Mouse (Mus musculus) regulatory T cell (primary cell): ENCODE measurements around the gene Smyd1.
"Not testable (repeated sequence)": the region's sequence is repeated elsewhere in the genome, so short reads cannot be mapped to it uniquely, and the experiment has no call there.

Experiments
- in situ Hi-C: fragments of 300-600 bp; cut with MboI, MseI; formaldehyde crosslinking; loops from one replicate; pipeline ENCODE4 v1.15.1; 2025; ENCODE audit warnings: high pct_unique_total_duplicates

The Smyd1 gene

DNA sequence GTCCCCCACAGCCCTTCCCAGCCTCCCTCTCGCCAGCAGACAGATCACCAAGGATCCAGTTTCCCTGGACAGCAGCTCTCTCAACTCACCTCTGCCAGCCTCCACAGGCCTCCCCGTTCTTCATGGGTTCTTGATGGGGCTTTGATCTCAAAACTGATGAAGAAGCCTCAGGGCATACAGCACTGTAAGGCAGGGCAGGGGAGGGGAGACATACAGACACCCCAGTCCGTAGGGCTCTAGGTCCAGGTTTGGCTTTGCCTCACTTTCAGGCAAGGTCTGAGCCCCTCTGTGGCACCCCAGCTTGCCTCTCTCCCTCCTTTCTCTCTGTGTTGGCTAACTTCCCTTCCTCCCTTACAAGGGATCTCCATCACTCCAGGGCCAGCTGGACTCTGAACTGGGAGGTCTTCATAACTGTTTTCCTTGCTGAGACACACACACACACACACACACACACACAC is at the start of gene Smyd1:
Gene Smyd1 (minus strand): TSS at position 408 of the 458 bp plus-strand sequence.
- in situ Hi-C loops = no loop called here

DNA sequence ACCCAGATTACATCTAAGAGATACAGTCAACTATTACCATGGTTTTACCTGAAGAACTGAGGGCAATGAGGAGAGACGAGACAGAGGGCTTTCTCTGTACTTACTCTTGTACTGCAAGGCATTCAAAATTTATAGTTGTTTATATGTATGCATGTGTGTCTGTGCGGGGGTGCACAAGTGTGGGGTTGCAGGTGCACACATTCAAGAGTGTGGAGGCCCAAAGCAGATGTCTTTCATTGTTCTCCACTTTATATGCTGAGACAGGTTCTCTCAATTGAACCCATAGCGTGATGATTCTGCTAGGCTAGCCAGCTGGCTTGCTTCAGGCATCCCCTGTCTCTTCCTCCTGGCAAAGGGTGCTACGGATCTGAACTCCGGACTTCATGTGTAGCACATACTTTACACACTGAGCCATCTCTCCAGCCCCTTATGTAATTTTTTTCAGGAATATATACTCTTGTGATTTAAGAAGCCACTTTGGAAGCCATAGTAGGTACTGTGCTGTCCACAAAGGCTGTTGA is 49.1 kb upstream of the Smyd1 start:
- in situ Hi-C loops = no loop called here

DNA sequence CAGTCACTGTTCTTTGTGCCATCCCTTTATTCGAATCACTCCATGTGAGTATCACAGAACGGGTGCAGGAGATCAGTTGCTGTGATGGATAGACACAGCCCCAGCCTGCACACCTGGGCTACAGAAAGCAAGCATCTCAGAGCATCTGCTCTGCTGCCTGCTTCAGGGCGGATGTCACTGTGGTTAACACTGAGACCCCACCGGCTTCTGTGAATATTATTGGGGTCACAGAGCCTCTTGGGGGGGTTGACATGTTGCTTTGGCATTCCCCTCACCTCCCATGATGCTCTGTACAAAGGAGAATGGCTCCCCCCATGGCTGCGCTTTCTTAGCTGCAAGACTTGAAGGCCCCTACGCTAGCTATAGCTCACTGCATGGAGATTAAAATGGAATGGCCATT is 47.4 kb upstream of the Smyd1 start:
- in situ Hi-C loops = no loop called here

DNA sequence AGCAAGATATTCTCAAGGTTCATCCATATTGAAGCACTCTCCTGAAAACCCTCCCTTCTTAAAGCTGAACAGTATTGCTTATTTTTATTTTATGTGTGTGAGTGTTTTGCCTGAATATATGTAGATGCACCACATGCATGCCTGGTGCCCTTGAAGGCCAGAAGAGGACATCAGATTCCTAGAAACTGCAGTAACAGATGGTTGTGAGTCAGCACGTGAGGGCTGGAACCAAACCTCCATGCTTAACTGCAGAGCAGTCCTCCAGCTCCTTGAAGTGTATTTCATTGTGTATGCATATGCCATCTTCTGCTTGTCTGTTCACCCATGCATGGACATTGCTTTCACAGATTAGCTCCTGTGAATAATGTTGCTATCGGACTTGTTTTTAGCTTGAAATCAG is 42.0 kb upstream of the Smyd1 start:
- in situ Hi-C loops = no loop called here

DNA sequence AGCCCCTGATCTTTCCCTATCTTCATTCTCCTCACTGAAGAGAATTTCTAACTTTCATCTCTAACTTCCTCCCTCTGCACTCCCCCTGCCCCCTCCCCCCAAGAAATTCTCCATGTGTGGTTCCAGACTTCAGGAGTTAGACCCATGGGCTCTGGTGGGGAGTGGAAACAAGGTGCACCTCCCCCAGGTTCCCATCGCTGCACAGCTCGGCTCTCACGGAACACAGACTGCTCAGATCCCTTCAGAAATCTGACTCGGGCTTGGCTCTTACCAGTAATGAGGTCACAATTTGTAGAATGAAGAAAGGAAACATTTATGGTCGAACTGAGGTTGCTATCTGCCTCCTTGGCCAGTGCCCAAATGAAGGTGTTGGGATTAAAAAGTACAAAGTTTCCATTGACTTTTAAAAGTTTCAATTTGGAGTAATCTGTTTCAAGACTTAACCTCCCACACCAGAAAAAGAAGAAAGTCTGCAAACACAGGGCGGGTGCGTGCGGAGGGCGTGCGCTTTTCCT is 39.2 kb upstream of the Smyd1 start:
- in situ Hi-C loops = no loop called here

DNA sequence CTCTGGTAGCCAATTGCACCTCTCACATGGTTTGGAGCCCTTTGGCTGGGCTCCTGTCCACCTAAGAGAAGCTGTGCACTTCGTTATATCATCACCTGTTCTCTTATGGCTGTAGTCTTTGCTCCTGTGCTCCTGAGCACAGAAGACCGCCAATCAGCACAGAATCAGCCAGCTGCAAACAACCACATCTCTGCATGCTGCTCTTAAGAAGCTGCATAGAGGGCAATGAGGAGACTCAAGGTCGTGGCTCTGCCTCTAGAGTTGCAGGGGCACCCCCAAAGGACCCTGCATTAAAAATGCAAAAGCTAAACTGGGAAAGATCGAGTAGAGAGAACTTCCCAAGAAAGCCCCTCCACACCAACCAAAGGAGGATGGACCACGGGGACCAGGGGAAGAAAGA is 38.7 kb upstream of the Smyd1 start:
- in situ Hi-C loops = no loop called here

DNA sequence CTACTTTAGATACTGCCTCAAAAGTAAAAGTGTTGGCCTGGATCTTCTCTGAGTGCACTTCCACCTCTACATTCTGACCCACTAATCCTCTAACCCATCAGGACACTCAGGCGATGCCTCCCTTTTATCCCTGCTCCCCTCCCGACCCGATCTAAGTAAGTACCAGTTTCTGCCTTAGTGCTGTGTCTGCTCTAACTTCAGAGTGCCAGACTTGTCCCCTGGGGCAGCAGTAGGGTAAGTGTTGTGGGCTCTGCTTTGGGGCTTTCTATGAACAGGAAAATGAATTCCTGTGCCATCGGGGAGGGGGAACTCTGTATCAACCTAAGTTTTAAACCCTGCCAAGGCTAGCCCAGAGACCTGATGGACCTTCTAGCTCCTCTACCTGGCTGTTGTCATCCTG is 38.2 kb upstream of the Smyd1 start:
- in situ Hi-C loops = no loop called here

DNA sequence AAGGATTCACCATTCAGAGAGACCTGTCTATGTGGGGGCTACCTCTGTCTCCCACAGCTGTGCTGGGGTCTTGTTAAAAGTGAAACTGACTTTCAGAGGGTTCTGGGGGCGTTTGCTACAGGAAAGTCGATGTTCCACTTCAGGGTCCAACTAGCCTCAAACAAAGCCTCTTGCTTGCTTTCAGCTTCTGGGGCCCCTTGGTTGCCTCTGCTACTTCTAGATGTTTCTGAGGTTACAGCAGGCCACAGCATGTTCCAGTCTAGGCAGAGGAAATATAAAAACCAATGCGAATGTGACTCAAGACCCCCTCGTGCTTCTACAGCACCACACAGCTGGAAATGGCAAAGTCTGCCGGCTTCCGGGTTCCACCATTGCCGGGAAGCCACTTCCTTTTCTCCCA is 35.5 kb upstream of the Smyd1 start:
- in situ Hi-C loops = no loop called here

DNA sequence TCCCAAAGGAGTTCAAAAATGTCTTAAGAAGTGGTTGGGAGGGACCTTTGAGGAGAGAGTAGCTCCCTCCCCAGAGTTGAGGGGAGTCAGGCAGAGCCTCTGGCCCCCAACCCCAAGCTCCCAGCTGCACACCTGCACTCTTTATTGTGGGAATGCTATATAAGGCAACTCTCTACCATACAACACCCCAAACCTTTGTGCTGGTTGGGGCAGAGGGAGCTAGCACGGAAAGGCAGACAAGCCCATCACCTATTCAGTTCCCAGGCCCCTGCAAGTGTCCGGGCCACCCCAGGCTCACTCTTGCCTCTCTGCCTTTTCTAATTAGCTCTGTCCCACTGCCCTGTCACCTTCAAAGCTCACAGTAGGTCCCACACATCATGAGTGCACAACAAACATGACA is 31.7 kb upstream of the Smyd1 start:
- in situ Hi-C loops = no loop called here

DNA sequence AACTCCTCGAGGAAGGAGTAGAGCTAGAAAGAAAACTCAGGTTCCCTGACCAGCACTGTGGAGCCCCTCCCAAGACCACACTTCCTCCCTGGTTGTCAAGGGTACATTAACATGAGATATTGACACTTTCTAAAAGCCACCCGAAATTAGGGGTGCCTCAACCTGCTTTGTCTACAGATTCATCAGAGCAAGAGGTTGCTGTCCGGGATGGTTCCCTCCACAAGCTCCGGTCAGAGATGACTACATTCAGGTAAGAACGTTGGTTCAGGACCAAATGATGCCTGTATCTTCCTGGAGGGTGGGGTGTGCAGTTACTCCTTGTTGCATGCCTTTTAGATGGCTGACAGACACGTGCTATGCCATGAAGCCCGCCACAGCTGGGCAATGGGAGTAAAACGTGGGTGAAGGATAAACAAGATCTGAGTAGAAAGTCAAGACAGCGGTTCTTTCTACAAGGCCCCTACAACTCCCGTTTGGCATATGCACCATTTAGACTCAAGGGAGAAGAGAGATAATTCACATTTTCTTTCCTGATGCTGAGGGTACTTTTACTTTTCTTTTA is 30.9 kb upstream of the Smyd1 start:
- in situ Hi-C loops = no loop called here

DNA sequence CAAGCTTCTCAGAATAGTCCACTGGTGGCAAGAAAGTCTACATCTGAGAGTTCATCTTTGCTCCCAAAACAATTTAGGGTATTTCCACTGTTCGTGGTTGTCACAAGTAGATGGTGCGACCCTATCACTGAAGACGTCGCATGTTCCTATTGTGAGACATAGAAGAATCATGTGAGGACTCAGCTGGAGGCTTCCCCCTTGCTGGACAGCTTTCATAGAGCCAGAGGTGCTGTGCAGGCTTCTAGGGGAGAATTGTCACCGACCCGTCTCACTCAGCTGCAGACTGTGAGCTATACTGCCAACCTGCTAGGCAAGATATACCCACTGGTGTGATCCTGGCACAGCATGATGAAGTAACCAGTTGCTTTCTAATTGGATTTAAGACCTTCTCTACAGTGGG is 30.2 kb upstream of the Smyd1 start:
- in situ Hi-C loops = no loop called here

DNA sequence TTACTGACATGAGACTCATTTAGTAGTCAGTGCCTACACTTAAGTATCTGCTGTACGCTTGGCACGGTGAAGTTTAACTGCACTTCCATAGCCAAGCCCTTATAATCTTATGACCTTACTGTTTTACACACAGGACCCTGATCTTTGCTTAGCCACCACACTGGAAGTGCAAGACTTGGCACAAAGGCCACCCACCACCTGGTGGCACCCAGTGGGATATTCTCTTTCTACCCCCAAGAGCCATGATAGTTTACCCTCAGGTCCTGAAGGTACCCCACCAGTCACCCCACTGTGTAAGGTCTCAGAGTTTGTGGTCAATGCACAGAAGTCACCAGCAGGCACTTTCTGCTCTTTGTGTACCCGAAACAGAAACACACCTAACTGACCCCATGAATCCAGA is 29.2 kb upstream of the Smyd1 start:
- in situ Hi-C loops = no loop called here

DNA sequence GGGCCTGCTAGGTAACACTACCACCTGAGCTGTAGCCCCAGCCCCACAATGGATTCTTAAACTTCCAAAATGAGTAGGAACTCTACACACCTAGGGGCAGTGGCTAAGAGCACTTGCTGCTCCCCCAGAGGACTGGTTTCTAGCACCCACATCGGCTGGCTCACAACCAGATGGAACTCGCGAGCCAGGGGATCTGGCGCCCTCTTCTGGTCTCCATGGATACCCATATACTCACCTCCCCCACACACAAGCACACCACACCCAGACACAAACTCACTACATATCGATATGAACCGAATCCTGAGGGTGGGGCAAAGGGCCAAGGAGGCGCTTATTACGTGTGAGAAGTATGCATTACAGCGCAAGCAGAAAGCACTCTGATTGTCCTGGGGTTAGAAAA is 26.0 kb upstream of the Smyd1 start:
- in situ Hi-C loops = no loop called here

DNA sequence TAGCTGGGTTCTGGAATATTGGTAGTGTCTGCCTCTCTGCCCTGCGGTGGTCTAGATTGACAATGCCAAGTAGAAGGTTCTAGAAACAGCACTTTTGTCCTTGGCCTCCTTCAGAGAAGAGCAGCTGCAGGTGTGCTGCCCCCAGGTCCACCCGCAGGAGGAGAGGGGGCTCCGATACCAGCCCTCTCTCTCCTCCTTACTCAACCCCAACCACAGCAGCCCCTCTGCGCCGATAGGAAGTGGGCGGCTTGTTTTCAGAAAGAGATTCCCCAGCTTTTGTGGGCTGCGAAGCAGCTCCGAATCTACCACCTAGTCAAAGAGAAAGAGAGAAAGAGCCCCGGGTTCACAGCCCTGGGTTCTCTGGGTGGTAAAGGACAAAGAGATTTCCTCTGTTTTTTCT is 19.1 kb upstream of the Smyd1 start:
- in situ Hi-C loops = no loop called here

DNA sequence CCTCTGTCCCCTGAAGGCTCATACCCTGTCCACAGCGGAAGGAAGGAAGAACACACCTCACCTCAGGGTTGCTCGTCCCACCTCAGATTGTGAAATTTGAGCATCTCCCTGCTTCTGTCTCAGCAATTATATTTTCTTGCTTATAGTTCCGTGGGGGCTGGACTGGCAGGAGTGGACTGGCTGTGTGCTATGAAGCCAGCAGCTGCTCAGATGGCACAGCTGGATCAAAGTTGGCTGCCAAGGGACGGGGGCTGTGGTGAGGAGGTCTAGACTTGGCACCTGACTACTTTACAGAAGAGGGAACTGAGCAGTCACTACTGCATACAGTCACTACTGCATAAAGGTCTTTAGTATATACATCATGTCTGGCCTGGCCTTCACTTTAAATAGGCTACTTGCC is 17.3 kb upstream of the Smyd1 start:
- in situ Hi-C loops = no loop called here

DNA sequence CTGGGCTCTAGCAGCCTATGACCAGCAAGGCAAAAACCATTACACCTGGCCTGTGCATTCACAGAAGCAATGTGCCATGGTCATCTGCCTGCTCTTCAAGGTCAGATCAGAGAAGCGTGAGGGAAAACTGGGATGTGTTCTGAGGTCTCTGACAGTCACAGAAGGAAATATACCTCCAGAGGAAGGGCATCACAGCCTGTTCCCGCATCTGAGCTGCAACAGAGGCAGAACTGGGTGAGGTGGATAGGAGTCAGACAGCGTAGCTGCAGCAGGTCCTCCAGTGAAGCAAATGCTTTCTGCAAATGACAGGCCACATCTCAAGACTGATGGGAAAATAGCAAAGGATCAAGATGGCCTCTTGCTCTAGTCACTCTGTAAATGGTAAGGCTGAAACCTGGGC is 16.9 kb upstream of the Smyd1 start:
- in situ Hi-C loops = no loop called here

DNA sequence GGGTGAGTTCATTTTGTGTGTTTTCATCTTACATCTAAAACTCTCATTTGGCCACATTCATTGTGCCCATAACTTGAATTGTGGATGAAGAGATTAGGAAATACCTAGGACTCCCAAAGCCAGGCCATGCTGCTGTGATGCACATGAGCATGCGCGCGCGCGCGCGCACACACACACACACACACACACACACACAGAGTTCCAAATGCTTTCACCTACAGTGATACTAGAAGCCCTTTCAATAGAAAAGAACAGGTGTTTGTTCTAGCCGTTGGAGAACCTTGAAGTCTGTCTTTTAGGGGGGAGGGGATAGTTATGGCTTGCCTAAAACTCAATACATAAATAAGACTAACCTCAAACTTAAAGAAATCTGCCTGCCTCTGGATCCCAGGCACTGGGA is 15.6 kb upstream of the Smyd1 start:
- in situ Hi-C loops = no loop called here

DNA sequence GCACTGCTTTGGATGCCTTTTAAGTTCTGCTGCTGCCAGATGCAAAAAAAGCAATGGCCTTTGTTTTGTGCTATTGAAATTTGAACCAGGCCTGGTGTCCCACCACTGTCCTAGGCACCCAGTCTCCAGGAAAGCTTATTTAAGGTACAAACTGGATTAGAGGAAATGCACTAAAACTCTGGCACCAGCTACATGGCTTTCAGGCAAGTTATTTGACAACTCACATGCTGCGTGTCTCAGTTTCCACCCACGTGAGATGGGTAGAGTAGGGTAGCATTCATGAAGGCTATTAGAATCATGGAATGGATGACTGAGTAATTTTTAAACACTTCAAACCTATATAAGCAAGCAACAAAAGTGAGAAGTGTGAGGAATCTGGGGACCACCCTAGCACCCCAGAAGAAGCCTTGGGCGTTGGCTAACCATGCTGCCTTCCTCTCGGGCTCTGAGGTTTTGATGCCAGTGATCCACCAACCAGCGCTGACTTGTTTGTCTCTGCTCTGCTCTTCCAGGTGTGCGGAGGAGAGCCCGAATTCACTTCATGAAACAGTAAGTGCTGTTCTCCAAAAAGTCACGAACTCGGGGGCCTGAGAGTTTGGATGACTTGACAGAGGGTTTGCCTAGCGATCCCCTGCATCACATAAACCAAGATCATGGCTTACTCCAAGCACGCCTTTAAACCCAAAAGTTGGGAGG is 11.7 kb upstream of the Smyd1 start:
- in situ Hi-C loops = no loop called here

DNA sequence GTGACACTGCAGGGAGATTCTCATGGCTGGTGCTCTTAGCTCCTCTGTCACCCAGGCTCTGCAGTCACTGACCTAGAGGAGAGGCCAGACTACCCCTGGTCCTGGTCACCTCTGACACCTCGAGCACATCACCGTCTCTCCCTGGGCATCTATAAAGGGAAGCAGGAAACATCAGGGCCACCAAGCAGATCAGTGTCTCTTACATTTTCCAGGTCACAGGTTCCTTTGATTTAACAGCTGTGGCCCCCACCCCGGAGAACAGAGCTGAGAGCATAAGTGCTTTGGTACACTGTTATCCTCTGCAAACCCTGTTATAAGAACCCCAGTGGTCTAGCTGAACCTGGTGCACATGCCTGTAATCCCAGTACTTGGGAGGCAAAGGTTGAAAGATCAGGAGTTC is 11.0 kb upstream of the Smyd1 start:
- in situ Hi-C loops = no loop called here

DNA sequence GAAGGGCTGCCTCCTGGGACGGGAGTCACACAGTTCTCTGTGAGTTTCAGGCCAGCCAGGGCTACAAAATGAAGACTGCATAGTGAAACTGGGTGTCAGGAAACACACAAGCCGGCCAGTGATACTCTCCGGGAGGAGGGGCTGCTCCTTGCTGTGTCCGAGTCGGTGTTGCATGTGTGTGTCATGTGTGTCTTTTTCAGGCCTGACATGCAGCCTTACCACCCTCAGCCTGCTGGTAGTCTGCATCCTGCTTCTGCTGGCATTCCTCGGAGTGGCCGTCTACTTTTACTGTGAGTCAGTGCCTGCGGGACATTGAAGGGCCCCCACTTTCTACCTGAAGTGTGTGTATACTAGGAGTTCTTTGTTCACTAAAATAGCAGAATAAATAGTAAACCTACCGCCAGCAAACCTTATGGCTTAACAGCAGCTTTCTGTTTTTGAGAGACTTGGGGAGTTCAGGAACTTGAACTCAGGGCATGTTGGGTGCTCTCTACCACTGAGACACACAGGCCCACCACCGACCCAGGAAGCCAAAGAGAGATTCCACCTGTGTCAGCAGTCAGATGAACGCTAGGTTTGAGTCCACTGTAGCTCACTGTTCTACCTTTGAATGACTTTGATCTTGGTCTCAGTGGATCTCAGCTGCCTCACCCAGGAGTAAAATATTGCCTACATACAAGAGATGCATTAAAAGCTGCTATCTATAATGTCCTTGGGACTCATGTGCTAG is 10.4 kb upstream of the Smyd1 start:
- in situ Hi-C loops = no loop called here

DNA sequence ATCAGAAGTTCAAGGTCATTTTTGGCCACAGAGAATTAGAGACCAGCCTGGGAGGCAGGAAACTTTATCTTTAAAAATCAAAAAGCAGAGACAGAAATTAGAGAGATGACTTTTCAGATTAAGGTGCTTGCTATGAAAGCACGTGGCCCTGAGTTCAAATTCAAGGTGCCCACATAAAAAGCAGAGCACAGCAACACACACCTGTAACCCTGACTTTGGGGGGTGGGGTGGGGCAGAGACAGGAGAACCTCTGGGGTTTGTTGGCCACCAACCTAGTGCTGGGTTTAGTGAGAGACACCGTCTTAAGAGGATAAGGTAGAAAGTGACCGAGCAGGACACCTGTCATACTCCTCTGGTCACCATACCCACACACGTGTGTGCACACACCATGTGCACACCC is 9.5 kb upstream of the Smyd1 start:
- in situ Hi-C loops = not testable (repeated sequence)

DNA sequence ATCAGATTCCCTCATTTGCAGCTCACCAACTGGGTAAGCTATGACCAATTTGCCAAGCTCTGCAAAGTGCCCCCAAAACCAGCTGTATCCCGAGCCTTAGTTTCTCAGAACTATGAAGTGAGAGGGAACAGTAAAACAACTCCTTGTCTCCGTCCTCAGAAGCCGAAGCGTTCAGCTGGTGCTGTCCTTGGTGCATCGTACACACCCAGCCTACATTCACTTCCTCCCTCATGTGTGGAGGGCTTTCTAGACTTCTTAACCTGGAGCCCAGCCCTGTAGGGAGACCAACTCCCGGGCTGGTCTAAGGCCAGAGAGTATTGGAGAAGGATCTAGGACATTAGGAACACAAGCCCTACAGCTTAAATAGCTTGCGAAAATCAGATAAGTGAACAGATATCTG is 8.5 kb upstream of the Smyd1 start:
- in situ Hi-C loops = no loop called here

DNA sequence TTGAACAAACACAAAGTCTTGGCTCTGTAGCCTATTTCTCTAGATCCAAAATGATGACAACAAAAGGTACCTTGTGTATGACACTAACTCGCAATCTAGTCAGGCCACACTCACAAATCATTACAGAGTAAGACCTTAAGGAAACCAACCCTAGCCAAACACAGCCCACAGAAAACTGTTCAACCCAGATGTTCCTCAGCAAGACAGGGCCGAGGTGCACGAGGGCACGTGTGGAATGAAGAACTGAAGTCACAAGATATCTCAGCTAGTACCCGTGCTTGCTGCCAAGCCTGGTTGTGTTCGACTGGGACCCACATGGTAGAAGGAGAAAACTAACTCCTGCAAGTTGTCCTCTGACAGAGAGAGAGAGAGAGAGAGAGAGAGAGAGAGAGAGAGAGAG is 7.8 kb upstream of the Smyd1 start:
- in situ Hi-C loops = no loop called here
